Mouse (Mus musculus) c-Kit-positive CD71-negative TER-119-negative erythroid progenitor cells, embryonic 14.5 days (primary cell): ENCODE data around the gene Itgb8.

Experiments used
- DNase-seq: peaks from one replicate; pipeline ENCODE4 v3.0.0-alpha.2; 2013; ENCODE audit warnings: low read depth

Gene Itgb8

DNA sequence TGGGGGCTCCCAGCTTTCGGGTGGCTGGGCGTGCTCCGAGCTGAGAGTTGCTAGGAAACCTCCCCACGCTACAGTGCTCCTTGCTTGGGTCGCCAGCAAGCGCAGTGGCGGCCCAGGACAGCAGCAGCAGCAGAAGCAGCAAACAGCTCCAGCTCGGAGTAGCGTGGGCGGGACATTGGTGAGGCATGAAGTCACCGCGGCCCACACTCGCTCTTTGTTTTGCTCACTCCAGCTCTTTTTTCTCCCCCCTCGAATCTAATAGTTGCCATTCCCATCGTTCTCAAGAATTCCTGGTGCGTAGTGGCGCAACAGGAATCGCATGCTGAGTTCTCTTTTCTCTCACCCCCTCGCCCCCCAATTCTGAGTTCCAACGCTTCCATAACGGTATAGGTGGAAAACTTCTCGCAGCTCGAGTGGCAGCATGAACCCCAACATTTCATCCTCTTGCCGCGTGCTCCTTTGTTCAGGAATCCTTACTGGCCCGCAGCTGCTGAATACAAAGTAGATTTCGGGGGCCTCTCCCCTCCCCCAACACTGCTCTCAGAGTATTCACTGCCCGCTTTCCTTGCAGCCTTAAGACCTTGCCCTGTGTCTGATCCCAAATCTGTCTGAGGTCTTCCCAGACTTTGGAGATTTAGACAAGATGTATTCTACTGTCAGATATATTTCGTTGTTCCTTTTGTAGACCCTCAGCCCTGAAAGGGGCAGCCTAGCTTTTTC, at the start of gene Itgb8:
Gene Itgb8, minus strand, starts transcription at position 107 of the 720 bp plus-strand sequence.
- DNase-seq = peak; percentile 31

DNA sequence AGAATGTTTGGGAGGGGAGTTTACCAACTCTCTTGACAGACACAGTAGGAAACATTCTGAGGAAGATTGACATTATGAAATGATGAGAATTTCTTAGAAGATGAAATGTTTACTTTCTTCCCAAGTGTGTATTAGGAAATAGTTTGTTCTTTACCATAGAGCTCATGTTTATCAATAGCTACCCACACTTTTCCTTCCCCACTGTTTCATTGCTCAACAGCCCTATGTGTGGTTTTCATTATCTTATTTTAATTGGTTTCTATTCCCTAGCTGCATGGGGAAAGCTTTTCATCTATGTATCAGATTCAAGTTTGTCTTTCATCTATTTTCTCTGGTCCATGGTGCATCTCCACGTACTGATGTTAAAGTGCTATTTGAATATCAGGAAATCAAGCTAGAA, 37.7 kb upstream of the Itgb8 start:
- no peak for DNase-seq

DNA sequence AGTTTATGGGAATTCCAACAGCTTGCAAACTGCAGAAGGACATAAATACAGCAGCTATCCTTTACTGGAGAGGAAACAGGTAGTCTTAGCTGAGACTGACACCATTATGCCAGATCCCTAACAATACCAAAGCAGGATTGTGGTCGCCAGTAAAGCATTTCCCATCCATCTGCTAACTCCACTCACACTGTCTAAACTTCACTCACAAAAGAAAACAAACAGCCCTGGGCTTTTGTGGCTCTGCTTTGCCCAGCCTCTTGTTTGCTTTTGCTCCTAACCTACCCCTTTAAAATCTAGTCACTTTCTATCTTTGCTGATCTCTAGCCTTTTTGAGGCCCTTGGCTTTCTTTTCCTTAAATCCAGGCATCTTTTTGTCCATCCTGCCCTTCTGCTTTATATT, 35.0 kb upstream of the Itgb8 start:
- DNase-seq = no peak

- DNase-seq = no peak
Observed at GRCm38 (mm10) chr12:119271964-119272363, 33.4 kb upstream of the Itgb8 start.

DNA sequence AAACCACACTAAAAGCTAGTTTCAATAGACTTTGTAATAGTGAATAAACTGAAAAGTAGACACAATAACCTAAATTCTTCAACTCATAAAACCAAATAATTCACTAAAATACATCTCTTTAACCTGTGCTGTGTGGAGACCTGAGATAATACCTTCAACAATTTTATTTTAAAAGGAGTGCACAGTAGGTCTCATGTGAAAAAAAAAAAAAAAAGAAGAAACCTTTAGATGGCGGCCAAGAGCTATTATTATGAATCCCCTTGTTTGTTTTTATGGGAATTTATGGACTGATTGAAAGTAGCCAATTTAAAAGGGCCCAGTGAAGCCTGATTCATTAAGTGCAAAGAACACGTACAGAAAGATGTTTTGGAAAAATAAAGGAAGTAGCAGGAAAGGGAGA, 31.4 kb upstream of the Itgb8 start:
- DNase-seq = no peak

GRCm38 (mm10) chr12:119268723-119269122, 30.1 kb upstream of the Itgb8 start:
- DNase-seq = no peak

DNA sequence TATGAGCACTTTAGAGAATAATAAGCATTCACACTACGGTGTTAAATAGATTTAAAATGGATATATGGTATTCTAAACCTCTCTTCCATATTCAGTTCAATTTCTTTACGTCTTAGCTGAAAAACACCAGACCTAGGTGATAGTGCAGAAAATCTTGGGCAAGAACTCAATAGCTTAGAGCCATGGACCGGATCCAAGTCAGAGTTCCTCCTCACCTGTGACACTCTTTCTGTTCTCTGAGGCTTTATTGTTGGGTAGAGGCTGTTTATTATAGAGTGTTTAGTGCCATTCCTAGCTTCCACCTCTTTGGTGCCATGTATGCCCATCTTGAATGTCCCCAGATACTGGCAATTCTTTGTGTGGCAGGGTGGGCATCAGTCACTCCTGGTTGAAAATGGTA, 25.9 kb upstream of the Itgb8 start:
- no peak for DNase-seq

DNA sequence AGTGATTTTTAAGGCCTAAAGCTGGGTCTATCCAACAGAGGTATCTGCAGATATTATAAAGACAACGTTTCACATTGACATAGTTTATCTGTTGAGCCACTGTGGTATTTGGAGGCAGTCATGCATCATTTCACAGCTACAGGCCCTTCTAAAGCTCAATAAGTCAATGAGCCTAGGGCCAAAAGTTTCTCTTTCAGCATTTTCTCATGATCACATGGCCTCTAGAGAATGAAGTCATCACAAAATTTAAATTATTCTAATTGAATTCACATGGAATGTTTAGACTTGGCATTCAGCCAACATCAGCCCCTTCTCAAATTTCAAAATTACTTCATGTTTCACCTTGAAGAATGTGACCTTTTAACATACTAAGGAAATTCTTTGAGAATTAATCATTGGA, 10.0 kb upstream of the Itgb8 start:
- DNase-seq = no peak

GRCm38 (mm10) chr12:119241071-119241470, 2.5 kb upstream of the Itgb8 start:
- DNase-seq = no peak

GRCm38 (mm10) chr12:119237921-119238695, 494 bp downstream of the Itgb8 start:
- no peak for DNase-seq

DNA sequence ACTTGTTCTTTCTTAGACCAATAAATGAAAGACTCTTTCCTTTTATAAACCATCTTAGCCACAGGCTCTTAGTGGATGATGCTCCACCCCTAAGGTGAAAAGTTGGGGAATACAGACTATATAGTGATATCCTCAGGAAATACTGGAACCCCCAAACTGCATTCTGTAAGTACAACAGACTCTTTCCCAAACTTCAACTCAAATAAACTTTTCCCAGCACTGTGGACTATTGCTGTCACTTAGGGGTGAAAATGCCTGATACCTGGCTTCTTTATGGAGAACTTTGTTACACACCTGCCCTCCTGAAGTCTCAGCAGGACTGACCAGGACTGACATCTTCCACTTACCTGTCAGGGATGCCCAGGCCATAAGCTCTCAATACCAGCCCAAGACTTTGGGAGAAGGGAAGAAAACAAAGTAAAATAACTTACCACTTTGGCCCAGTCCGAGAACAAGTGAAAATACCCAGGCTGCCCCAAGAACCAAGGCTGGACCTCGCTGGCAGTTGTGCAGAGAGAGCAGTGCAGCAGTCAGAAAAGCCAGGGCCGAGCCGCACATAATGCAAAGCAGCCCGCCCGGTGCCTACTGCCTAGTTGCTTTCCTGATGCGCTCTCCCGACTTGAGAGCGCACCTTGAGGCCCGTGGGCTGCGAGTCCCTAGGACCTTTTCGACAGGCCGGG, 1.2 kb downstream of the Itgb8 start:
- DNase-seq = no peak

DNA sequence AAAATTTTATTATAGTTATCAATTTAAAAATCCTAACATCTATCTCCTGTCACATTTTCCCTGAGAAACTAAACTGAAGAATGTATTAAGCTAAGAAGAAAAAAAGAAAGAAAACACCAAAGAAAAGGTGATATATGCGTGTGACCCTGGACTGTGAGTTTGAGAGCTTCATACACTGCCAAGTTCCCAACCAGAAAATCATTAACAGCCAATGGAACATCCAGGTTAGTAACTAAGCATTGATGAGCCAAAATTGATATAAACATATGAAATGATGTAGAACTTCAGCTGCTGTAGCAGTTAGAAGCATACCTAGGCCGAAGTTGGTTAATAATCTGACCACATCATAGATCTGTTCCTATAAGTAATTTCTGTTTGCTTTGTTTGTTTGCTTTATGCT, 6.8 kb downstream of the Itgb8 start:
- DNase-seq = no peak

DNA sequence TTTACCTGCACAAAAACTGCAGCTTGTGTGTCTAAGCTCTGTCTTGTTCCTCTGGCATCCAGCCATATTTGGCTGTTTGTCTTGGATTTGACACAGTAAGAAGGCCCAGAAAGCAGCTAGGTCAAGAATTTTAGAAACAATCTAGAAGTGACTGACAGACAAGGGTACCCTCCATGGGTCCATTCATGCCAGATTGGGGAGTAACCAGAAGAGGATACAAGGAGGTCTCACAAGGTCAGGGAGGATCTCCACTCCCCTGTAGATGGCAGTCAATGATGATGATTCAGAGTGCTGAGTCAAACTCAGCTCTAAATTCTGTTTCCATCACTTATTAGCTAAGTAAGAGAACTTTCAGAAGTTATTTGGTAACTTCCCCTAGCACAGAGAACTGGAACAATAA, 8.2 kb downstream of the Itgb8 start:
- DNase-seq = no peak

DNA sequence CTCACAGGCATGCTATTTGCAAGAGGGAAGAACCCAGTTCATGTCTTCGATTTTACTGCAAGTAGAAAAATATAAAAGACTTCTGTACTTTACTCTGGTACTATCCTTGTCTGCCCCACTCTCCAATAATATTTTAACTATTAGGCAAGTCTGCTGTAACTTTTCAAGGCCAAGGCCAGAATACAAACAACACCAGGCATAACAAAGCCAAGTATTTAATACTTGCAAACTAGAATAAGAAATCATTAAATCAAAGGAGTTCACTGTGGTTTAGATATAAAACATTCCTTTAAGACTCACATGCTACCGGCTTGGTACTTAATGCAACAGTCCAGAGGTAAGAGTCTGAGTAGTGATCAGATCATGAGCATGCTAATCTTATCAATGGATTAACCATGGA, 9.0 kb downstream of the Itgb8 start:
- no peak for DNase-seq

DNA sequence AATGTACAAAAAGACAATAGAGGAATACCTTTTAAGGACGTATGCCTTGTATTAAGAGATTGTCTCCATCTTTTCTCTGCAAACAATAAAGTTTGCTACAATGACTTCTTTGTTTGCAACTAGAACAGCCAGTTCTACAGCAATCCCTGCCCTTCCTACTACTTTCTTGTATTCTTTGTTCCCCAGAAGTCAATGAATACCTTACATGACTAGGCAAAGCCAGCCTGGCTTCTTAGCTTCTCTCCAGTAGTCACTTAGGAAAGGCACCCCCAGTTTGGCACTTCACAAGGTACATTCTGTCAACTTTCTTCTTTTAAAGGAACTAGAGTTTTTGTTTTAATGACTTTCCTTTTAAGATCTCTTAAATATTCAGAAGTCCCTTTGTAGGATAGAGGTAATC, 10.7 kb downstream of the Itgb8 start:
- DNase-seq = no peak

- no peak for DNase-seq
Observed at GRCm38 (mm10) chr12:119224699-119225098, 13.9 kb downstream of the Itgb8 start.

GRCm38 (mm10) chr12:119219409-119219808, 19.2 kb downstream of the Itgb8 start:
- DNase-seq = no peak

DNA sequence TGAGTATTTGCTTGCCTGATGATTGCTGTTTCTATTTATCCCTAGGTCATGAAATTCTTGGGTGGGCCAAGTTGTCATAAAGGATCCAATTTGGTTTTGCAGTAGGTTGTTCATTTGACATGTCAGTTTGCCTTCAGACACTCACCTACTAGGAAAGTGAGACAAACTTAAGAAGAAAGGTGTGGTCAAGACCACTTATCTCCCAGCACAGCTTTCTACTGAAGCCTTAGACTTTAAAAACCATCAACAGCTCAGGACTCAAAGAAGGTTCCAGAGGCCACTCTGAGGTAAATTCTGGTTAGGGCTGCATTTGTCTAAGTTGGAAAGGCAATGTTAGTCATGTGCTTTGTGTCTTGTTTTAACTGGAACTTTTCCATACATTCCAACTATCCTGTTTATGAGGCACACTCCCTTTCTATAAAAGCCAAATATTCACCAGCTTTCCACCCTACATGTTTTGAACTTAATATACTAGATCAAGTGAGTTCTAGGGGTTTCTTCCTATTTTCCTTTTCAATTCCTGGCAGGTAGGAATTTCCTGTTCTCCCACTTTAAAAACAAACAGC, 20.8 kb downstream of the Itgb8 start:
- no peak for DNase-seq

GRCm38 (mm10) chr12:119215225-119215624, 23.4 kb downstream of the Itgb8 start:
- no peak for DNase-seq

GRCm38 (mm10) chr12:119211533-119211932, 27.1 kb downstream of the Itgb8 start:
- no peak for DNase-seq

GRCm38 (mm10) chr12:119210590-119210989, 28.0 kb downstream of the Itgb8 start:
- DNase-seq = no peak

GRCm38 (mm10) chr12:119210073-119210425, 28.6 kb downstream of the Itgb8 start:
- no peak for DNase-seq
